Mouse (Mus musculus) stomach, embryonic 15.5 days (tissue): ENCODE data around the gene Mettl21a. TPM values are rescaled to one million over a fixed set of nuclear protein-coding genes. Genes with fewer than 3 reads are reported as not detected.

Experiments used
- polyA plus RNA-seq: library from polyadenylated mRNA; unstranded; fragments of >200 nt; fragmentation: Nextera tagmentation; extraction: Ambion mirVana; gene quantifications from 2 replicates; pipeline ENCODE4 v1.2.1, GENCODE M21; 2015

Gene Mettl21a
- polyA plus RNA-seq, 1 experiment from 2014 or later: 19.2 TPM

Other genes starting within 250 kb of the Mettl21a start
- 27.2 and 27.5 TPM in 2 replicates for gene Creb1, start 84.6 kb downstream of the Mettl21a start, polyA plus RNA-seq
- 4.5 and 5.2 TPM in 2 replicates for gene Ccnyl1, start 73.2 kb upstream of the Mettl21a start, polyA plus RNA-seq
- gene Fzd5, start 120.5 kb upstream of the Mettl21a start, polyA plus RNA-seq: 7.3 and 9.2 TPM in 2 replicates